22 mouse cellular contexts compared by ENCODE assay signal in the genomic region with DNA sequence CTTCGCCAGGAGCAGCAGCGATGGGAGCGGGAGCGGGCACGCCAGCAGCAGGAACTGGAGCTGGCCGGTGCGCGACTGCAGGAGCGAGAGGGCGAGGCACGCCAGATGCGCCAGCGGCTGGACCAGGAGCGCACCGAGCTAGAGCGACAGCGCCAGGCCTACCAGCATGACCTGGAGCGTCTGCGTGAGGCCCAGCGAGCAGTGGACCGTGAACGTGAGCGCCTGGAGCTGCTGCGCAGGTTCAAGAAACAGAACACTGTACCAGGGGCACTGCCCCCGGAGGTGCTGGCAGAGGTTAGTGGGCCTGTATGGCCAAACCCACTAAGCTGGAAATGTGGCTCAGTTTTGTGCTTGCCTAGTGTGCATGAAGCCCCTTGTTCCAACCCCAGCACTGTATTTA. TPM values are rescaled to one million over a fixed set of nuclear protein-coding genes. Genes with fewer than 3 reads are reported as not detected.
DNase-seq lines count a peak whose midpoint lies in the region; ATAC-seq and TF ChIP-seq lines count a peak whose summit lies in the region.
"Had no signal": no experiment of that assay in that cellular context is flagged by ENCODE, and none has a peak within 500 bp of the region (broad histone marks: within the 10 kb centered on the region; RNA-seq: fewer than 3 reads in every experiment).

No protein-coding gene starts in this region.

- no peaks in the 10 kb centered on the region for H3K4me1 ChIP-seq in kidney, postnatal 0 days (replicated peaks; ENCODE audit: insufficient read depth, low read length)
- no peaks in the 10 kb centered on the region for H3K4me1 ChIP-seq in heart, embryonic 12.5 days (replicated peaks)
- H3K4me1 ChIP-seq in heart, embryonic 10.5 days: no peaks in the 10 kb centered on the region
- no peaks in the 10 kb centered on the region for H3K4me1 ChIP-seq in hindbrain, embryonic 13.5 days (replicated peaks)
- H3K4me1 ChIP-seq: embryonic facial prominence, embryonic 13.5 days; forebrain, embryonic 12.5 days; hindbrain, embryonic 10.5 days; hindbrain, embryonic 15.5 days had no signal

- 0 out of 2 replicates have a peak, but pooled peaks have one; percentile 30 for ATAC-seq in kidney, postnatal 0 days (replicated peaks; ENCODE audit: low FRiP score, low read depth)
- ATAC-seq in heart, embryonic 12.5 days (ENCODE audit: insufficient number of reproducible peaks, low FRiP score): no peak
- ATAC-seq in hindbrain, embryonic 13.5 days (ENCODE audit: low FRiP score): no peak
- ATAC-seq: forebrain, embryonic 16.5 days; inflammation-experienced regulatory T-cells, adult 6 months; Patski had no signal

- TF ChIP-seq CTCF in kidney, postnatal 0 days (IDR thresholded peaks at IDR 0.05; ENCODE audit: low read depth): no peak

- H3K4me3 ChIP-seq in kidney, postnatal 0 days (replicated peaks; ENCODE audit: low read depth, low read length): no peak overlapping the region
- H3K4me3 ChIP-seq in heart, embryonic 12.5 days: no peak overlapping the region
- H3K4me3 ChIP-seq in heart, embryonic 10.5 days: no peak overlapping the region
- no peak overlapping the region for H3K4me3 ChIP-seq in hindbrain, embryonic 13.5 days
- H3K4me3 ChIP-seq: embryonic facial prominence, embryonic 13.5 days; forebrain, embryonic 12.5 days; hindbrain, embryonic 10.5 days; hindbrain, embryonic 15.5 days had no signal

- no peaks in the 10 kb centered on the region for H3K27me3 ChIP-seq in kidney, postnatal 0 days (ENCODE audit: insufficient read depth, low read length)
- no peaks in the 10 kb centered on the region for H3K27me3 ChIP-seq in heart, embryonic 12.5 days (replicated peaks)
- no peaks in the 10 kb centered on the region for H3K27me3 ChIP-seq in heart, embryonic 10.5 days (ENCODE audit: insufficient read depth, poor library complexity, severe bottlenecking)
- H3K27me3 ChIP-seq in hindbrain, embryonic 13.5 days: no peaks in the 10 kb centered on the region
- H3K27me3 ChIP-seq: embryonic facial prominence, embryonic 13.5 days; forebrain, embryonic 12.5 days; hindbrain, embryonic 15.5 days; Patski had no signal

- 87% methylated on average over 25 of the region's 25 CpGs for WGBS in kidney, postnatal 0 days
- 90% methylated on average over 25 of the region's 25 CpGs for WGBS in heart, embryonic 12.5 days
- 96% methylated on average over 25 of the region's 25 CpGs for WGBS in heart, embryonic 10.5 days
- WGBS in hindbrain, embryonic 13.5 days: 97% methylated on average over 25 of the region's 25 CpGs

- H3K9me3 ChIP-seq in kidney, postnatal 0 days (replicated peaks; ENCODE audit: low read length): no peaks in the 10 kb centered on the region
- H3K9me3 ChIP-seq in heart, embryonic 12.5 days (replicated peaks): no peaks in the 10 kb centered on the region
- H3K9me3 ChIP-seq in heart, embryonic 10.5 days: 0 out of 2 replicates have a peak, but pooled peaks cover 5% of the 10 kb centered on the region
- H3K9me3 ChIP-seq in hindbrain, embryonic 13.5 days: no peaks in the 10 kb centered on the region
- H3K9me3 ChIP-seq: embryonic facial prominence, embryonic 13.5 days; forebrain, embryonic 12.5 days; hindbrain, embryonic 15.5 days had no signal

- H3K9ac ChIP-seq in kidney, postnatal 0 days (ENCODE audit: low read depth, low read length): no peak overlapping the region
- no peak overlapping the region for H3K9ac ChIP-seq in heart, embryonic 12.5 days
- H3K9ac ChIP-seq in hindbrain, embryonic 13.5 days: no peak overlapping the region
- H3K9ac ChIP-seq: embryonic facial prominence, embryonic 13.5 days; forebrain, embryonic 12.5 days; hindbrain, embryonic 15.5 days had no signal

- no peak overlapping the region for H3K27ac ChIP-seq in kidney, postnatal 0 days
- H3K27ac ChIP-seq in heart, embryonic 12.5 days (ENCODE audit: poor library complexity, severe bottlenecking): no peak overlapping the region
- H3K27ac ChIP-seq in heart, embryonic 10.5 days: no peak overlapping the region
- H3K27ac ChIP-seq in hindbrain, embryonic 13.5 days: no peak overlapping the region
- H3K27ac ChIP-seq: embryonic facial prominence, embryonic 13.5 days; forebrain, embryonic 12.5 days; hindbrain, embryonic 10.5 days; hindbrain, embryonic 15.5 days had no signal

- peaks cover 76% of the 10 kb centered on the region for H3K36me3 ChIP-seq in kidney, postnatal 0 days (ENCODE audit: insufficient read depth, low read length)
- H3K36me3 ChIP-seq in heart, embryonic 12.5 days: peaks cover 95% of the 10 kb centered on the region
- H3K36me3 ChIP-seq in heart, embryonic 10.5 days: peaks cover 87% of the 10 kb centered on the region
- H3K36me3 ChIP-seq in hindbrain, embryonic 13.5 days: peaks cover 94% of the 10 kb centered on the region

- peak; percentile 50 to 59 for DNase-seq in kidney, adult 8-10 months
- DNase-seq in kidney, postnatal 4 days: no peak
- peak; percentile 54 for DNase-seq in ZHBTc4 (ENCODE audit: low read depth, low spot score)
- no peak for DNase-seq in kidney, postnatal 0 days (ENCODE audit: low spot score)
- no peak for DNase-seq in heart, embryonic 10.5 days (ENCODE audit: low spot score)
- DNase-seq: adrenal gland, adult 2 months; adrenal gland, postnatal 25 days; cerebellum, adult 2 months; cerebellum, postnatal 25 days; gastrocnemius, postnatal 10 days; heart, adult 18-20 months had no signal

- no peak overlapping the region for H3K4me2 ChIP-seq in kidney, postnatal 0 days (ENCODE audit: low read length)
- H3K4me2 ChIP-seq in heart, embryonic 12.5 days: no peak overlapping the region
- H3K4me2 ChIP-seq in hindbrain, embryonic 13.5 days: no peak overlapping the region
- H3K4me2 ChIP-seq: embryonic facial prominence, embryonic 13.5 days; forebrain, embryonic 12.5 days; heart, embryonic 11.5 days; hindbrain, embryonic 15.5 days had no signal

RNA-seq across cellular contexts. Expression of gene Pex11g, which starts 15.5 kb away (rescaled TPM):
- 8.1 and 8.8 TPM in 2 replicates for polyA plus RNA-seq in kidney, postnatal 0 days (2015; fragmentation: Nextera tagmentation; extraction: Ambion mirVana)
- 4.9 and 5.1 TPM in 2 replicates for polyA plus RNA-seq in heart, embryonic 12.5 days (2016; fragmentation: Nextera tagmentation; extraction: Ambion mirVana)
- polyA plus RNA-seq in heart, embryonic 10.5 days (2016; fragmentation: Nextera tagmentation; extraction: Ambion mirVana): 6.4 and 6.7 TPM in 2 replicates
- 4.2 and 5.3 TPM in 2 replicates for polyA plus RNA-seq in hindbrain, embryonic 13.5 days (2015; fragmentation: Nextera tagmentation; extraction: Ambion mirVana)

RNA-seq across cellular contexts. Expression of gene Tex45, which starts 18.7 kb away (rescaled TPM):
- polyA plus RNA-seq in kidney, postnatal 0 days (2015; fragmentation: Nextera tagmentation; extraction: Ambion mirVana): 0.16 TPM in 1 of 2 replicates, not detected in the other
- polyA plus RNA-seq in heart, embryonic 12.5 days (2016; fragmentation: Nextera tagmentation; extraction: Ambion mirVana): not detected in 2 replicates
- polyA plus RNA-seq in heart, embryonic 10.5 days (2016; fragmentation: Nextera tagmentation; extraction: Ambion mirVana): not detected in 2 replicates
- polyA plus RNA-seq in hindbrain, embryonic 13.5 days (2015; fragmentation: Nextera tagmentation; extraction: Ambion mirVana): 0.30 and 0.54 TPM in 2 replicates
- polyA plus RNA-seq: forebrain, embryonic 12.5 days; heart, embryonic 11.5 days; heart, embryonic 16.5 days; hindbrain, embryonic 10.5 days; inflammation-experienced regulatory T-cells, adult 6 months; Patski had no signal

RNA-seq across cellular contexts. Expression of gene Zfp358, which starts 40.9 kb away (rescaled TPM):
- polyA plus RNA-seq in kidney, postnatal 0 days (2015; fragmentation: Nextera tagmentation; extraction: Ambion mirVana): 42.1 and 45.0 TPM in 2 replicates
- 34.2 and 36.2 TPM in 2 replicates for polyA plus RNA-seq in heart, embryonic 12.5 days (2016; fragmentation: Nextera tagmentation; extraction: Ambion mirVana)
- polyA plus RNA-seq in heart, embryonic 10.5 days (2016; fragmentation: Nextera tagmentation; extraction: Ambion mirVana): 35.0 and 41.7 TPM in 2 replicates
- 77.4 and 79.9 TPM in 2 replicates for polyA plus RNA-seq in hindbrain, embryonic 13.5 days (2015; fragmentation: Nextera tagmentation; extraction: Ambion mirVana)

RNA-seq across cellular contexts. Expression of gene Mcoln1, which starts 48.3 kb away (rescaled TPM):
- 46.9 and 54.6 TPM in 2 replicates for polyA plus RNA-seq in kidney, postnatal 0 days (2015; fragmentation: Nextera tagmentation; extraction: Ambion mirVana)
- polyA plus RNA-seq in heart, embryonic 12.5 days (2016; fragmentation: Nextera tagmentation; extraction: Ambion mirVana): 52.7 and 53.5 TPM in 2 replicates
- 55.2 and 60.1 TPM in 2 replicates for polyA plus RNA-seq in heart, embryonic 10.5 days (2016; fragmentation: Nextera tagmentation; extraction: Ambion mirVana)
- polyA plus RNA-seq in hindbrain, embryonic 13.5 days (2015; fragmentation: Nextera tagmentation; extraction: Ambion mirVana): 90.1 and 92.0 TPM in 2 replicates

RNA-seq across cellular contexts. Expression of gene Arhgef18, which starts 59.2 kb away (rescaled TPM):
- polyA plus RNA-seq in kidney, postnatal 0 days (2015; fragmentation: Nextera tagmentation; extraction: Ambion mirVana): 9.6 and 10.6 TPM in 2 replicates
- 7.1 and 8.2 TPM in 2 replicates for polyA plus RNA-seq in heart, embryonic 12.5 days (2016; fragmentation: Nextera tagmentation; extraction: Ambion mirVana)
- 7.2 and 8.0 TPM in 2 replicates for polyA plus RNA-seq in heart, embryonic 10.5 days (2016; fragmentation: Nextera tagmentation; extraction: Ambion mirVana)
- polyA plus RNA-seq in hindbrain, embryonic 13.5 days (2015; fragmentation: Nextera tagmentation; extraction: Ambion mirVana): 10.0 and 12.0 TPM in 2 replicates

Comparison
In these comparisons a context has a peak if more than half of its experiments do, and no peak if none do; other contexts are left out.
1. DNase-seq: peak in kidney, adult 8-10 months (2 of 2) and ZHBTc4 (single experiment); none in kidney, postnatal 4 days (0 of 2), kidney, postnatal 0 days (single experiment) and heart, embryonic 10.5 days (single experiment).